Mouse (Mus musculus): ENCODE data around the gene Itgb8. TPM values are rescaled to one million over a fixed set of nuclear protein-coding genes. Genes with fewer than 3 reads are reported as not detected.
A peak's percentile ranks its signal among the peaks of the same experiment; 100 is the strongest.

Itgb8 gene
- polyA plus RNA-seq, 1 experiment from 2014 or later = 2.0 TPM

DNA sequence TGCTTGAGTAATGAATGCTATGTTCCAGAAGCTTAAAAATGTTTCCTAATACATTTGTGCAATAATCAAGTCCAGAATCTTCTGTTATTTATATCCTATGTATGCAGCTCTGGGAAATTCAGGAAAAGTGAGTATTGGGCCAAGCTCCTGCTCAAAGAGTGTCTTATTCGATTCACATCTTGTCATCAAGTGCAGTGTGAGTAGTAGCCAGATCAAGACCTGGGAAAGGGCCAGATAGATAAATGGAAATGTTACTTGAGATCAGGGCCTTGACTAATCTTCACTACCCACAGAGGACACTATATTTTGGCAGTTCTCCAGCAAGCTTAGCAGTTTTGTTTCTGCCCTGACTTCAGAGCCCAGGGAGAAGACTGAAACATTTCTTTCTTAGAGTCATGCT is 100.7 kb downstream of the Itgb8 start:
- ATAC-seq (replicated peaks; ENCODE audit: extremely low read depth, insufficient read depth, low FRiP score) = no peak
- H3K4me1 ChIP-seq (ENCODE audit: control insufficient read depth, insufficient read depth, low read length) = peaks cover 3% of the 10 kb centered on the region; the same call in 1 of the 2 replicates
- no peak overlapping the region for H3K4me2 ChIP-seq (ENCODE audit: low read depth, low read length)
- no peak overlapping the region for H3K4me3 ChIP-seq (ENCODE audit: low read length)
- no peaks in the 10 kb centered on the region for H3K9me3 ChIP-seq (replicated peaks; ENCODE audit: control insufficient read depth, low read length)
- 23% methylated on average over 1 of the region's 1 CpGs for WGBS
- no peaks in the 10 kb centered on the region for H3K36me3 ChIP-seq (ENCODE audit: control insufficient read depth, insufficient read depth)
- no peak overlapping the region for H3K27ac ChIP-seq (ENCODE audit: low read length)
- no peak overlapping the region for H3K9ac ChIP-seq (ENCODE audit: low read length)
- H3K27me3 ChIP-seq (ENCODE audit: control insufficient read depth, insufficient read depth, low read length) = no peaks in the 10 kb centered on the region

DNA sequence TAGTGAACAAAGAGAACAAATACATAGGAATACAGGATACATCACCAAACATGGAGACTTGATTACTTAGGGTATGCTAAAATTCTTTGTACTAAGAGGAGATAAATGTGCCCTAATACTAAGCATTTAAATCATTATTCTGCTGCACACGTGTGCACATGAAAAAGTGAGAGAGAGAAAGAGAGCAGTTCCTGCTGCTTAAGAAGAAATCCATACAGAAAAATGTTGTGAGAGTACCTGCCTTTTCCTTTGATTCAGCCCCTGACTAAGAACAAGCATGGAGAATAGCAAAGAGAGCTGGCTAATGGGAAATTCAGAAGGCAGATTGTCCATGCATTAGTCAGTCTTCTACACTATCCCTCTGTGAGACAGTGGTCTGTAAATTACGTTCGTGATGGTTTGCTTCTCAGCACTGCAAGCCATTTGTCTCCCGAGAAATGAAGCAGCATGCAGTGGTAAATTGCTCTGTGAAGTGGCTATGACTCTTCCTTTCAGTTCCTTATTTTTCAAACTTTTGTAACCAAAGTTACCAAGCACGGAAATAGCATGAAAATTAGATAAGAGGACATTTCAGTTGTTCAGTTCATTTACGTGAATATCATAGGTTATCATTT is 125.0 kb downstream of the Itgb8 start:
- 44% methylated on average over 6 of the region's 6 CpGs for WGBS
- no peak for ATAC-seq (replicated peaks; ENCODE audit: extremely low read depth, insufficient read depth, low FRiP score)
- Histone ChIP-seq H3K9me3 (replicated peaks; ENCODE audit: control insufficient read depth, low read length) (no peaks in the 10 kb centered on the region), H3K9ac (ENCODE audit: low read length) (no peak overlapping the region), H3K27ac (ENCODE audit: low read length) (no peak overlapping the region), H3K4me1 (ENCODE audit: control insufficient read depth, insufficient read depth, low read length) (peaks cover 6% of the 10 kb centered on the region; the same call in 1 of the 2 replicates), H3K4me3 (ENCODE audit: low read length) (no peak overlapping the region), H3K27me3 (ENCODE audit: control insufficient read depth, insufficient read depth, low read length) (no peaks in the 10 kb centered on the region), H3K36me3 (ENCODE audit: control insufficient read depth, insufficient read depth) (no peaks in the 10 kb centered on the region), H3K4me2 (ENCODE audit: low read depth, low read length) (no peak overlapping the region)

DNA sequence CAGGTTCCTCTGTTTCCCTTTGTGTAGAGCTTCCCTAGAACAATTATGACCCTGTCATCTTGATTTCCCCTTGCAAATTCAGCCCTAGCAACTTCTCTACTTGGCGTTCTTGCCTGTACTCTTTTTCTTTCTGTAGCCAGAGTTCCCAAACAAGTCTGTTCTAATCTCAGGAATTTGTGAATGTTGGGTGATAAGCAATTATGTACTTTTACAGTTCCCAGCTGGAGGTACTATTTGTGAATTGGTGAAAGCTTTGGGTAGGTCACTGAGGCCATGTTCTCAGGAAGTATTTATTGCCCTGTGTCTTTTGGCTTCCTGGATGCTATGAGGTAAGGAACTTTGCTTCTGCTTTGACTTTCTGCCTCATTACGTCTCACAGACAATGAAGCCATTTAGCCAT is 128.5 kb downstream of the Itgb8 start:
- peak overlapping the region; percentile 27; the same call in 1 of the 2 replicates for H3K27ac ChIP-seq (ENCODE audit: low read length)
- H3K4me1 ChIP-seq (ENCODE audit: control insufficient read depth, insufficient read depth, low read length) = peaks cover 6% of the 10 kb centered on the region; the same call in 1 of the 2 replicates
- ATAC-seq (replicated peaks; ENCODE audit: extremely low read depth, insufficient read depth, low FRiP score) = peak; percentile 49; the same call in 1 of the 2 replicates
- H3K36me3 ChIP-seq (ENCODE audit: control insufficient read depth, insufficient read depth) = no peaks in the 10 kb centered on the region
- H3K9me3 ChIP-seq (replicated peaks; ENCODE audit: control insufficient read depth, low read length) = no peaks in the 10 kb centered on the region
- WGBS = 32% methylated on average over 2 of the region's 2 CpGs
- no peaks in the 10 kb centered on the region for H3K27me3 ChIP-seq (ENCODE audit: control insufficient read depth, insufficient read depth, low read length)
- no peak overlapping the region for H3K4me3 ChIP-seq (ENCODE audit: low read length)
- H3K9ac ChIP-seq (ENCODE audit: low read length) = no peak overlapping the region
- H3K4me2 ChIP-seq (ENCODE audit: low read depth, low read length) = no peak overlapping the region

Other genes with a start within 250 kb of the Itgb8 start
- gene Macc1, start 75.5 kb upstream of the Itgb8 start, polyA plus RNA-seq (2015; fragmentation: Nextera tagmentation; extraction: Ambion mirVana) = 0.04 and 0.14 TPM in 2 replicates